Mouse (Mus musculus) embryonic facial prominence, embryonic 11.5 days (tissue): ENCODE measurements at regions not wholly inside any gene's neighbourhood (a gene's known extent, or its start where the extent isn't known, plus 50 kb on each side); places are given as distances from the start of the nearest gene placed in this dataset.
A peak's percentile ranks its signal among the peaks of the same experiment; 100 is the strongest.

ENCODE experiments used
- ATAC-seq: fragments of 200-750 bp; cut with Nextera tagmentation; replicated peaks from 2 replicates; pipeline ENCODE4 v1.8.0; 2017; ENCODE audit warnings: low read depth; ENCODE audit not compliant: insufficient number of reproducible peaks, low FRiP score, low TSS enrichment
- DNase-seq: peaks from one replicate; pipeline ENCODE4 v3.0.0-alpha.2; 2015; ENCODE audit warnings: low spot score
- H3K27ac ChIP-seq: fragments of 300-500 bp; sonication (generic); replicated peaks from 2 replicates; pipeline ENCODE4 v1.5.1; 2014; ENCODE audit warnings: mild to moderate bottlenecking, low read depth, low read length, control low read depth
- H3K27me3 ChIP-seq: fragments of 300-500 bp; sonication (generic); 2 replicates; pipeline ENCODE4 v1.6.1; 2014; ENCODE audit warnings: mild to moderate bottlenecking, low read length, moderate library complexity, mixed read lengths; ENCODE audit not compliant: control insufficient read depth, insufficient read depth
- H3K36me3 ChIP-seq: fragments of 300-500 bp; sonication (generic); replicated peaks from 2 replicates; pipeline ENCODE4 v1.6.1; 2014; ENCODE audit warnings: low read depth, mild to moderate bottlenecking, low read length, moderate library complexity, mixed read lengths; ENCODE audit not compliant: control insufficient read depth, insufficient read depth
- H3K4me1 ChIP-seq: fragments of 300-500 bp; sonication (generic); 2 replicates; pipeline ENCODE4 v1.6.1; 2014; ENCODE audit warnings: low read length, mixed read lengths; ENCODE audit not compliant: control insufficient read depth, insufficient read depth
- H3K4me2 ChIP-seq: fragments of 300-500 bp; sonication (generic); 2 replicates; pipeline ENCODE4 v1.6.1; 2014; ENCODE audit warnings: low read depth, mild to moderate bottlenecking, control low read depth, low read length, moderate library complexity
- H3K4me3 ChIP-seq: fragments of 300-500 bp; sonication (generic); 2 replicates; pipeline ENCODE4 v1.5.1; 2014; ENCODE audit warnings: low read depth, low read length, control low read depth
- H3K9ac ChIP-seq: fragments of 300-500 bp; sonication (generic); replicated peaks from 2 replicates; pipeline ENCODE4 v1.6.1; 2014; ENCODE audit warnings: mild to moderate bottlenecking, control low read depth, low read length
- H3K9me3 ChIP-seq: fragments of 300-500 bp; sonication (generic); replicated peaks from 2 replicates; pipeline ENCODE4 v1.6.1; 2016; ENCODE audit warnings: mild to moderate bottlenecking, low read length, inconsistent platforms, mixed read lengths; ENCODE audit not compliant: control insufficient read depth
- WGBS: fragments of 180-500 bp; shearing (Covaris S2); extraction: QIAGEN DNeasy Blood & Tissue Kit; methylation state at CpG from one replicate; pipeline ENCODE4 v1.1.7; 2014; 5-methylcytosine and 5-hydroxymethylcytosine counted together

DNA sequence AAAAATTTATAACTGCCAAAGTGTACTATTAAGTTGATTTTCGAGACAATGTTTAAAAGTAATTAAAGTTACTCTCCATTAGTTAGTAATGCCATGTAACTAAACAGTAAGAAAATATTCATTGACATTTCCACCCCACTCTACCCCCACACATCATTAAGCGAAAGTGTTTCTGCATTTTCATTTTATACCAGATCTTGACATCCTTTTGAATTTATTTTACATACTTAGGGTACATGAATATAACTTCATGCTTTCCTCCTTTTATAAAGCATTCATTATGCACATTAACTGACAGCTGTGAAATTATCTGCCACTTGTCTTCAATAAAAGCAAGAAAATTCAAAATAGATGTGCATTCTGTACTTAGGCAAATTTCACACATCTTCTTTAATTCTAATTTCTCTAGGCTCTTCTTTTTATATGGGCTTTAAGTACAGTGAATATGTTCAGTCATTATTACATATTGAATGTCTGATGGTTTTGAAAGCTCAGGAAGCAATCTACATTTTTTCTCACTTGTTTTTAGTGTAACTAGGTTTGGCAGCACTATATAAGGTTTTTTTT lies 526.5 kb downstream of the Epha5 start:
- ATAC-seq (no peak), DNase-seq (no peak)
- H3K27ac ChIP-seq: no peak overlapping the region
- WGBS: 78% methylated on average over 2 of the region's 2 CpGs
- H3K4me1 ChIP-seq: no peaks in the 10 kb centered on the region
- H3K9ac ChIP-seq: no peak overlapping the region
- no peak overlapping the region for H3K4me2 ChIP-seq
- H3K9me3 ChIP-seq: no peaks in the 10 kb centered on the region
- no peaks in the 10 kb centered on the region for H3K27me3 ChIP-seq
- H3K36me3 ChIP-seq: no peaks in the 10 kb centered on the region
- no peak overlapping the region for H3K4me3 ChIP-seq

DNA sequence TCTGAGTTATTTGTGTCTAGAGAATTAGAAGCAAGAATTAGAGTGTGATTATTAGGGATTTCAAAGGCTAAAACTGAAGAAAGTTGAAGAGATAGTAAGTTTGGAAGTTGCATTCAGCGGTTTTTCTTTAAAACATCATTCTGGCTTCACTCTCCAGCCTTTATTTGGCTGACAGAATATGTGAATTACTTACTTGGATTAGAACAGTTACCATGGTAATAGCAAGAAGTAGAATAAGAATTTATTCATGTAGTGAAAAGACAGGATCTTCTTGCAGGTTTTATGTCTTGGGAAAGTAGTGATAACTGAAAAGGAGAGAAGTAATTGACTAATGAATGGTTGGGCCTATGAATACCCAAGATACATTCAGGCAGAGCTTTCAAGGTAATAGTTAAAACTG lies 517.1 kb upstream of the Tecrl start:
- H3K4me1 ChIP-seq: no peaks in the 10 kb centered on the region
- H3K27me3 ChIP-seq: no peaks in the 10 kb centered on the region
- no peaks in the 10 kb centered on the region for H3K36me3 ChIP-seq
- no peak overlapping the region for H3K4me2 ChIP-seq
- no peak overlapping the region for H3K9ac ChIP-seq
- no peak overlapping the region for H3K4me3 ChIP-seq
- ATAC-seq (no peak), DNase-seq (no peak)
- H3K9me3 ChIP-seq: no peaks in the 10 kb centered on the region
- H3K27ac ChIP-seq: no peak overlapping the region
- WGBS: 79% methylated on average over 1 of the region's 1 CpGs

DNA sequence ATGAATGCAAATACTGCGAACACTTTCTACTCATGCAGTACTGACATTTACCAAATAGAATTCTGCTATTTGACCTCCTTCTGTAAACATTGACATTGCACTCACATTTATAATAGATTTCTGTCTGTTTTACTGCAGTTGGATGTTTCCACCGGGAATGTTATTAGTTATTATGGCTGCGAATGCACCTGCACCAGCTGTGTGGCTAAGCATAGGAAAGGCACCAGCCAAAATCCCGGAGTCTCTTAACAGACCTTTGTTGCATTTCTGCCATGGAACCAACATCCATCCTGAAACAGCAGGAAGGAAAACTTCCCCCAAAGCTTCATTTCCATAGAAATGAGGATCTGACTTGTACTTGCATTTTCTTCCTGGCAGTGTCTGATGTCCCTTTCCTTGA lies 513.4 kb upstream of the Tecrl start:
- Histone ChIP-seq H3K36me3 (no peaks in the 10 kb centered on the region), H3K9ac (no peak overlapping the region), H3K4me1 (no peaks in the 10 kb centered on the region), H3K4me3 (no peak overlapping the region), H3K27me3 (no peaks in the 10 kb centered on the region), H3K4me2 (no peak overlapping the region), H3K9me3 (no peaks in the 10 kb centered on the region), H3K27ac (no peak overlapping the region)
- DNase-seq (no peak), ATAC-seq (no peak)
- WGBS: 85% methylated on average over 4 of the region's 4 CpGs

DNA sequence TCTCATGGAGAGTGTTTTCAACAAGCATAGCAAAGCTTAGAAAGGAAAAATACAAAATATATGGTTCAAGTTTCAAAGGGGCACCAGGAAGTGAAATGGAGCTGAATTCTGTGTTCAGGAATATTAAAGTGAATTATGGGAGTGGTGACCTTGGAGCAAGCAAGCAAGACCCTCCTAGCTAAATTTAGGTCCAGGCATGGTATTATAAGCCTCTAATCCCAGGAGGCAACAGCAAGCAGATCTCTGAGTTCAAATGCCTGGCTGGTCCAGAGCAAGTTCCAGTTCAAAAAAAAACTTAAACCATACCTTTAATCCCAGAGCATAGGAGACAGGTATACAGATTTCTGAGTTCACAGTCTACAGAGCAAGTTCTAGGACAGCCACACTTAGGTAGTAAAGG lies 506.7 kb upstream of the Tecrl start:
- no peak for ATAC-seq
- H3K9me3 ChIP-seq: no peaks in the 10 kb centered on the region

DNA sequence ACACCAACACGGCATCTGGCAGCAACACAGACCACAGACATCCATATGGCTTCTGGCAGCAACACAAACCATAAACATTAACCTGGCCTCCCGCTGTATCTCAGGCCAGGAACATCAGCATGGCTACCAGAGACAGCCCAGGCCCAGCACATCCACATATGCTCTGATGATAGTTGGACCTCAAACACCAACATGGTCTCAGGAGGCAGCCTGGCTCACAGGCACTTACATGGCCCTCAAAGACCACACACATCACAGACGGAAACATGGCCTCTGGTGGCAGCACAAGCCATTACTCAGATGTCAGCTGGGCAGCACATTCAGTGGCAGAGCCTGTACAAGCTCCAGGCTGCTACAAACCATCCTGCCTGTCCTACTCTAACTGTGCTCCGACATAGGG lies 497.0 kb upstream of the Tecrl start:
- DNase-seq (no peak), ATAC-seq (no peak)
- WGBS: 78% methylated on average over 4 of the region's 4 CpGs
- Histone ChIP-seq H3K4me3 (no peak overlapping the region), H3K27ac (no peak overlapping the region), H3K4me2 (no peak overlapping the region), H3K9ac (no peak overlapping the region), H3K9me3 (no peaks in the 10 kb centered on the region), H3K4me1 (no peaks in the 10 kb centered on the region), H3K27me3 (no peaks in the 10 kb centered on the region), H3K36me3 (no peaks in the 10 kb centered on the region)

More for the DNA sequence above, 506.7 kb upstream of the Tecrl start:
- Histone ChIP-seq H3K4me2 (no peak overlapping the region), H3K27ac (no peak overlapping the region), H3K27me3 (no peaks in the 10 kb centered on the region), H3K36me3 (no peaks in the 10 kb centered on the region), H3K4me1 (no peaks in the 10 kb centered on the region), H3K9ac (no peak overlapping the region), H3K4me3 (no peak overlapping the region)
- no peak for DNase-seq

DNA sequence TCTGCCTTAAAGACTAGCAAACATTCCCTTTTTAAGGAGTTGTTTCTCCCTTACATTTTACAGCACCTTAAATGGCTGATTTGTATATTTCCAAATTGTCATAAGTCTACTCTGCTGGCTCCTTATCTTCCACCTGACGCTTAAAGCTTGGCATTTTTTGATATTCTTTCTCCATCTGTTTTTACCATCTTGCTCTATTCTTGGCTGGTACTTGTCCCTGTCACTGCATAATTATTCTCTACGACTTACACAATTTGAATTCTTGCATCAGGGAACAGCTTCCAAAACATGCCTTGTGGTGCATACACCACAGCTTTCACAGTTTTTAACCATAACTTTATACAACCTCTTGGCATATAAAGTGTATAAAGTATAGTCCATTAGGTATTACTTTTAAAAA lies 471.6 kb upstream of the Tecrl start:
- ATAC-seq: no peak

DNA sequence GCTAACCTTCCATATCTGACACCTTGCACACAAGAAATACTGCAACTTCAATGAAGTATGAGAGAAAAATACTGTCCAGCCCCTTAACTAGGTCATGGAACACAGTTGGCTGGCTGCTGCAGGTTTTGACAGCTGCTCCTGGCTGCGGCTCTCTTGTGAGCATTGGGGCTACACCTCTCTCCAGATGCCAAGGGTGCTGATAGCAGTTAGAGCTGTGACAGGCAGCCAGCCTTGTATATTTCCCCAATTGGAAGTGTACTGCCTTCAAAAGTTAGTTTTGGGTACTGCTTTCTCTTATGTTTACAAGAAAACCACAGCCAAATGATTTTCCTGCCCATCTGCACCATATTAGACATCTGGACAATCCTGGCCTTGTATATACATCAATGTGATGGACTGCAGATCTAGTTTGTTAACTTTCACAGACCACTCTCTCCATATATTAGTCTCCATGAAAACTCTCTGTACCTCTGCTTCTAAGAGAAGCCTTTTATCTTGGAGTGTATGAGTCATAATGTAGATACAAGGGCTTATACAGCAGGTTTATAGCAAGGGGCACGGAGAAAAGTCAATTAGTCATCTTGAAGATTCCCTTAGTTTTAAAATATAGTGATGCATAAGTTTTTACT lies 470.0 kb upstream of the Tecrl start:
- H3K4me1 ChIP-seq: no peaks in the 10 kb centered on the region
- H3K36me3 ChIP-seq: no peaks in the 10 kb centered on the region
- no peaks in the 10 kb centered on the region for H3K9me3 ChIP-seq
- no peak overlapping the region for H3K9ac ChIP-seq
- ATAC-seq (no peak), DNase-seq (peak; percentile 10)
- WGBS: 67% methylated on average over 2 of the region's 2 CpGs
- H3K4me3 ChIP-seq: no peak overlapping the region
- no peak overlapping the region for H3K27ac ChIP-seq
- no peaks in the 10 kb centered on the region for H3K27me3 ChIP-seq
- H3K4me2 ChIP-seq: no peak overlapping the region

More for the DNA sequence above, 471.6 kb upstream of the Tecrl start:
- no peak overlapping the region for H3K4me2 ChIP-seq
- no peaks in the 10 kb centered on the region for H3K27me3 ChIP-seq
- H3K4me1 ChIP-seq: no peaks in the 10 kb centered on the region
- no peak for DNase-seq
- WGBS: 89% methylated on average over 2 of the region's 2 CpGs
- no peak overlapping the region for H3K27ac ChIP-seq
- no peak overlapping the region for H3K9ac ChIP-seq
- no peaks in the 10 kb centered on the region for H3K9me3 ChIP-seq
- H3K4me3 ChIP-seq: no peak overlapping the region
- H3K36me3 ChIP-seq: no peaks in the 10 kb centered on the region

DNA sequence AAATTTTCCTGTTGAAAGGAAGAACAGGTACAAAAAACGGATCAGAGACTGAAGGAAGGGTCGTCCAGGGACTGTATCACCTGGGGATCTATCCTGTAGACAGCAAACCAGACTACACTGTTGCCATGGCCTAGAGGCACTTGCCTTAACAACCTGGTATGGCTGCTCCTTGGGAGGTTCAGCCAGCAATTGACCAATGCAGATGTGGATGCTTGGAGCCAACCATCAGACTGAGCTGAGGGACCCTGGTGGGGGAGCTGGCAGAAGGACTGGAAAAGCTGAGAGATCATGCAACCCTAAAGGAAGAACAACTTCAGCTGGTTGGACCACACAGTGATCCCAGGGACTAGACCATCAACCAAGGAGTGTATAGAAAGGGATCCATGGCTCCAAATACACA lies 456.3 kb upstream of the Tecrl start:
- no peak overlapping the region for H3K4me3 ChIP-seq
- H3K36me3 ChIP-seq: no peaks in the 10 kb centered on the region
- no peak overlapping the region for H3K4me2 ChIP-seq
- H3K27me3 ChIP-seq: no peaks in the 10 kb centered on the region
- H3K9me3 ChIP-seq: no peaks in the 10 kb centered on the region
- DNase-seq (no peak), ATAC-seq (no peak)
- no peak overlapping the region for H3K27ac ChIP-seq
- no peak overlapping the region for H3K9ac ChIP-seq
- WGBS: 79% methylated on average over 2 of the region's 2 CpGs
- H3K4me1 ChIP-seq: no peaks in the 10 kb centered on the region
